Mouse (Mus musculus) cerebellum, adult (tissue): ENCODE measurements around the gene Sun1.
A peak's percentile ranks its signal among the peaks of the same experiment; 100 is the strongest.

ENCODE experiments used
- ATAC-seq: cut with Nextera tagmentation; 2 replicates; pipeline ENCODE4 v1.9.2; 2017; ENCODE audit warnings: mild to moderate bottlenecking, moderate library complexity, mixed read lengths; ENCODE audit not compliant: insufficient number of reproducible peaks, low FRiP score, low TSS enrichment

Sun1 gene

DNA sequence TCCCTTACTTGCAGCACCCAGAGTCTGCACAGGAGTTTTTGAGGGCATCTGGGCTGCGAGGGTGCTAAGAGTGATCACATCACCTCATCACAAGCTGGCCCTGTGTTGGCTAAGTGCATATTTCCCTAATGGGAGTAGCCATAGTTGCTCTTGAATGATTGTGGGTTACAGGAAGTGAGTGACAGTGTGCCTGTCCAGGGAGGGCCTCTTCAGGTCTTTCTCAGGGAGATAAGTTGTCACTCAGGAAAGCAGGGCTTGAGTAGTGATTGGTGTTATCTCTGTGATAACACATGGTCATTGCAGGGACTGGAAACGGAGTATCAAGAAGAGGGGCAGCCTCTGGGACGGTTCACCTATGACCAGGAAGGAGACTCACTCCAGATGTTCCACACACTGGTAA is 47.3 kb downstream of the Sun1 start:
- no peak for ATAC-seq

DNA sequence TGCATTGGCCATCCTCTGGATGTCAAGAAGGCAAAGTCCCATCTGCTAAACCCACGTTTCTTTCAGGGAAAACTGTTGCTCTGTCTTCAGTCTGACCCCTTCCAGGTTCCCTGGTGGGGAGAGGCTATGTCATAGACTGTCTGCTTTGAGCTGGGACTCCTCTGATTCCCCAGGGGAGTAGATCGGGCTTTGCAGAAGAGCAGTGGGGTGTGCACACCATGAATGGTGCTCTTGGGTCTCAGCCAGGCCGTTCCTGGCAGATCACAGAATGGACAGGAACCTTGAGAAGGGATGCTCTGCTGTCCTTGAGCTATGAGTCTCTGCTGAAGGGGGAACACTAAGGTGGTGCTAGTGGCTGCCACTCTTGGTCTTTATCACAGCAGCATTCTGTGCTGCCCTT is 48.4 kb downstream of the Sun1 start:
- no peak for ATAC-seq

DNA sequence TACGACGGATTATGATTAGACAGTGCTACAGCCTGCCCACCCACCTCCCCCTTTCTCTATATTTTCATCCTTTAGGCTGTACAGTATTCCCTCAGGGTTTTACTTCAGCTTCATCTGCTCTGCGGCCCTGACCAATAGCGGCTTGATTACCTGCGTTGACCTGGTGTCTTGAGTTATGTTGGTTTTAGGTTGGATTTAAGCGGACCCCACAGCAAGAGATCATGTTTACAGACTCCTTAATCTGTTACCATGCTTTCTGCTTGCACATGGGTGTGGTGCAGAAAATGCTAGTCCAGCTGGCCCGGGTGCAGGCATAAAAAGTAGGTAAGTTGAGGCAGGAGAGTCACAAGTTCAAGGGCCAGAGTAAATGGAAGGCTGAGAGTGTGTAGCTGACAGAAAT is 50.8 kb downstream of the Sun1 start:
- ATAC-seq, result no peak

GRCm38 (mm10) chr5:139251736-139252080 is 51.3 kb downstream of the Sun1 start:
- 0 out of 2 replicates have a peak, but pooled peaks have one; percentile 26 for ATAC-seq

DNA sequence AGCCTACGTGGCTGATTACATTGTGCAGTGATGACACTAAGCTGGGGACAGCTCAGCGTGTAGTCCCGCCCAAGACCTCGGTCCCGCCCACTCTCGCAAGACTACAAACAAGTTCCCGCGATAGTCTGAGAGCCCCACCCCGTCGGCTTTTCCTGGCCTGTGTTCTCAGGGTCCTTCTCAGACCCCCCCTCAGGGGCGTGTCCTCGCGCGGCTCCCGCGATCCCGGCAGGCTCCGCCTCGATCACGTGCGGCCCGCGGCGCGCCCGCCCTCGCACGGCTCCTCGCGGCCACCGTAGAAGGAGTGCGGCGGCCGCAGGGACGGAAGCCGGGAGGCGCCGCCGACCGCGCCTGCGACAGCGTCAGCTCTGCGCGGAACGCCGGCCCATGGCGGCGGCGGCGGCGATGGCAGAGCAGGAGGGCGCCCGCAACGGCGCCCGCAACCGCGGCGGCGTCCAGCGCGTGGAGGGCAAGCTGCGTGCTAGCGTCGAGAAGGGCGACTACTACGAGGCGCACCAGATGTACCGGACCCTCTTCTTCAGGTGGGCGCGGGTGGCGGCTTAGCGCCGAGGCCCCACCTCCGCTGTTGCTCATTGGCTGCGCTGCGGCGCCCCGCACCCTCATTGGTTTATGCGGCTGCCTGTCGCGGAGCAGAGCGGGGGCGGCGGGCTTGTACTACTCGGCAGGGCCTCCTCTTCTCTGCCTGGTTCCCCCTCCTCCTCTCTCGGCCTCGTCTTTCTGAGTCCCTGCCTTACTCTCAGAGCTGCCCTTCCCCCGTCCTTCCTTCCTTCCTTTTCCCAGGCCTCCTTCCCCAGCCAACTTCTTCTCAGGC is 51.9 kb downstream of the Sun1 start, which contains the start of gene Get4:
Gene Get4, plus strand, starts transcription at position 244 of the 829 bp plus-strand sequence.
- peak; percentile 90 for ATAC-seq

DNA sequence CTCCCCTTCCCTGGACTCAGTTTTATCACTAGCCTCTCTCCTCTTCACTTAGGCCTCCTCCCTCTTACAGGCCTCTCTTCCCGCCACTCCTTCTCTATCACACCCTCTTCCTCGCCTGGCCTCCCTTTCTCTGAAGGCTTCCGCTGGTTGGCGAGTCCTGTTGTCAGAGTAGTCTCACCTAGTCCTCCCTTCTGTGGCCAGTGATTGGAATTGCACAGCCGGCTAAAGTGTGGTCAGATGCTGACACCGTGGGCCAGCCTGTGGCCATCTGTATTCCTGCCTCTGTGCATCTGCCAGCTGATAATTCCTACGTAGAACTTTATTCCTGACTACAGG is 52.4 kb downstream of the Sun1 start:
- ATAC-seq, result peak; percentile 22; the same call in 1 of the 2 replicates

DNA sequence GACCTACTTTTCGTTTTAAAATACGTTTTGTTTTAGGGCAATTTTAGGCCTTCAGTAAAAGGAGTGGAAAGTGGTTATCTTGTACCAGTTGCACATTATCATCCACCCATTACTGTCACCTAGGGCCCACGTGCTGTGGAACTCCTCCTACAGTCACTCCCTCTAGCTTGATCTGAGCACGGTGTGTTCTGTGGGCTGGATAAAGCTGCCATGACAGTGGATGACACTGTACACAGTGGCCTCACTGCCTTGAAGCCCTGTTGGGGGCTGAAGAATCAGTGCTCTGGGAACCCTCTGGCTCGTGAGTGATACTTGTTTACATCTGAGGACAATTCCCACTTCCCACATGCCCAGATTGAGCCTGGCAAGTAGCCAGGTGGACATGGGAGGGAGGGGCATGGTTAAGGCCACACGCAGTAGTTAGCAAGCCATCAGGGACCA is 52.9 kb downstream of the Sun1 start:
- no peak for ATAC-seq

DNA sequence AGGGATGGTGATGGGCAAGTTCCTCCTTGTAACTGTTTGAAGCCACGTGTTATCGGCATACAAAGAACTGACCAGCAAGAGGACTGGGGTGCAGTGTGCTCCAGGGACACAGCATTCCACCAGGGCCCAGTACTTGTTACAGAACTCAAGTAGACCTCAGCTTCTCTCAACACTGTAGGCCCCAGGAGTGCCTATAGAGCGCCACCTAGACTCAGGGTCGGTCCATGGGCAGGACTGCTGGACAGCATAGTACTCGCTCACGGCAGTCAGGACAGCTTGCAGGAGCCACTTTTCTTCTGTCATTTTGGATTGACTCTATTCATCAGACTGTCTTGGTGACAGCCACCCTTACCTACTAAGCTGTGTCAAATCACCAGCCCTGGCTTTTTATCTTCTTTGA is 54.5 kb downstream of the Sun1 start:
- ATAC-seq, result no peak

DNA sequence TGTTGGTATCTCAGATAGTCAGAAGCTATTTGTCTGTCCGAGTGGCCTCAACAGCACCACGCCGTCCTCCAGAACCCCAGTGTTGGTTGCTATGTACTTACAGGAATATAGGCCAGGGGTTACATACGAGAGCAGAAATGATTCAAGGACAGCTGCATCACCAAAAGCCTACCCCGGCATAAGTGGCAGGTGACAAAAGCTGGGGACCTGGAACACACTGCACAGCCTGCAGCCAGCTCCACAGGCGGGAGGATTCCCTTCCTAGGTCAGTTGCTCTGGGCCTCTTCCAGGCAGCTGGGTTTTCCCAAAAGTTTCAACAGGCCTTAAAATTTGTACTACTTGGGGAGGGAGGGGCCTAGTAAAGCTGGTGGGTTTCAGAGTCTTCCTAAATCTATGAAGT is 55.3 kb downstream of the Sun1 start:
- no peak for ATAC-seq

DNA sequence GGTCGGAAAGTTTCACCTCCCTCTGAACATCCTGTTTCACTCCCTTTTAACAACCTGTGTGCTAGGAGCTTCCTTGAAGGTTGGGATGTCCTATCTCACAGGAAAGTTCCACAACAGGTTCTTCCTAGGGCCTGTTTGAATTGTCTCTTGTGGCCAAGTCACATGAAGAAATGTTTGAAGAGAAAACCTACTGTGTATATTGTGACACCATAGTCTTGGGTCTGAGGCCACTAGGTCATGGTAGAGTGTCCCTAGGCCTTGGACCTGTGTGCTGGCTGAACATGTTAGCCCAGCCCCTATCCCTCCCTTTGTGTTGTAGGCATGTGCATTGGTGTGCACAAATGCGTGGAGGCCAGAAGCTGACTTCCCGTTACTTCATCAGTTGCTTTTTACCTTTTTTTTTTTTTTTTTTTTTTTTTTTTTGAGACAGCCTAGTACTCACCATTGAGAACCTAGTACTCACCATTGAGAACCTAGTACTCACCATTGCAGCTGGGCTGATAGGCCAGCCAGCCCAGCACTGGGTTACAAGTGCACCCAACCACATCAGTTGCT is 55.9 kb downstream of the Sun1 start:
- no peak for ATAC-seq

DNA sequence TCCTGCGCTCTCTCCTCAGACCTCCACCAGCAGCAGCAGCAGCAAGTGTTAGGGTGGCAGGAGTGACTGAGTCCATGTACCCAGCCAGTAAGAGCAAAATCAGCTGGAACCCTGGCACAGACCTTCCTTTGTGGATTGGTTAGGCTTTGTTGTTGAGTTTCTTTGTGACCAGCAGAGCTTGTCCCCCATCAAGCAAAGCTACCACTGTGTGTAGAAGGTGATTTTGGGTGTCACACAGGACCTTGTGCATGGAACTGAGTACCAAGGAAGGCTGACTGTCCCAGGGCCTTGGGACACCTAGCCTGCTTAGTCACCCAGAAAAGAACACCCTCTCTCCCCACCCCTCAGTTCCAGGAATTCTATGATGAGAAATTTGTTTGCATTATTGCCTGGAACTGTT is 56.8 kb downstream of the Sun1 start:
- no peak for ATAC-seq

GRCm38 (mm10) chr5:139257818-139258217 is 57.4 kb downstream of the Sun1 start:
- no peak for ATAC-seq

DNA sequence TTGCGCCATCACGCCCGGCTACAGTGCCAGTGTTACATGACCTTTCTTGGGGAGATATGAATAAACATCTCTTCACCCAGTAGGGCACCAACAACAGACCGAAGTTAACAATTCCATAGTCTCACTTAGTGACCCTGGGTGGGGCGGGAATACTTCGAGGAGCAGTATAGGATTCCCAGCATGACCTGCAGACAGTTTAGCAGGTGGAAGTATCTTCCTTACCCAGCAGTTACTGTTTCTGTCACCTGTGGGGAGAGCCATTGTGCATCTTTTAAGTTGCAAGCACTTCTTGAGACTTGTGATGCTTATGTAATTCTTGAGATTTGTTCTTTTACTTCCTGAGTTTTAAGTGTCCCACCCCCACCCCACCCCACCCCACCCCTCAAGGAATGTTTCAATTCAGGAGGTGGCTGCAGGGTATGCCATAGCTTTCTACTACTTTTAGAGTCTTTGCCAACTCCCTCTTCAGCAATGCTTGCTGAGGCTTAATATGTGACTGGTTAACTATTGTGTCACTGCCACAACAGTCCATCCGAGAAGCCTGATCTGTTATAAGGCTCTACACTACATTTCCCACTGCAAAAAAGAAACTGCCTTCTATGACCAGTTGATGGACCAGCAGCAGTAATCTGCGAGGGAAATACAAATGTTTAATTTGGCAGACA is 58.1 kb downstream of the Sun1 start:
- ATAC-seq, result no peak

GRCm38 (mm10) chr5:139259853-139260252 is 59.4 kb downstream of the Sun1 start:
- ATAC-seq, result no peak

DNA sequence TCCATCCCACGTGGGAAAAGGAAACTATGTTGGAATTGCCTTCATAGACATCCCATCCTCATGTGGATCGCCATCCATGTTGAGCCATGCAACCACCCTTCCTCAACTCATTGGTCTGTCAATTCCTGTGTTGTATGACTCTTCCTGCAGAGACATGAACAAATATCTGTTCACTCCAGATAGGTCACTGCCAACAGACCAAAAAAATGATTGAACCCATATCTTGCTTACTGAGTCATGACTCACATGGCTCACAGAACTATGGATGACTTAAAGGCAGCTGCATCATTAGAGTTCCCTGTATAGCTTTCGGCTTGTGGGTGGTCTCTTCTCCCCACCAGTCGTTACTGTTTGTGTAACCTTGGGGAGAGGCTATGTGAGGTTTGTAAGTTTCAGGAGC is 61.0 kb downstream of the Sun1 start:
- ATAC-seq, result no peak

DNA sequence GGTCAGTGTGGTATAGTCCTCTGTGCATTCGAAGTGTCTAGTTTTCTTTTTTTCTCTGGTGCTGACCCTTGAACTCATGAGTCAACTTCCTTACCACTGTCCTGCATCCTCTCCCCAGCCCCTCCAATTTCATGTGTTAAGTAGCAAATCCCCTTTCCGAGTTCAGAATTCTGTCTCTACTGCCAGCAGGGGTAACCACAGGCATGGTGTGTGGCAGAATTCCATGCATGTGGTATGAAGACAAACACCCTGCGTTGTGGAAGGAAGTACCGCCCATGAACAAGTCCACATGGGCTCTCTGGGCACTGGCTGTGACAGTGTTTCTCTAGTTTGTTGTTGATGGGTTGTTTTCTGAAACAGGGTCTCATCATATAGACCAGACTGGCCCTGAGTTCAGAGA is 67.2 kb downstream of the Sun1 start:
- no peak for ATAC-seq

- no peak for ATAC-seq
Observed at GRCm38 (mm10) chr5:139270806-139271521, 70.5 kb downstream of the Sun1 start.

DNA sequence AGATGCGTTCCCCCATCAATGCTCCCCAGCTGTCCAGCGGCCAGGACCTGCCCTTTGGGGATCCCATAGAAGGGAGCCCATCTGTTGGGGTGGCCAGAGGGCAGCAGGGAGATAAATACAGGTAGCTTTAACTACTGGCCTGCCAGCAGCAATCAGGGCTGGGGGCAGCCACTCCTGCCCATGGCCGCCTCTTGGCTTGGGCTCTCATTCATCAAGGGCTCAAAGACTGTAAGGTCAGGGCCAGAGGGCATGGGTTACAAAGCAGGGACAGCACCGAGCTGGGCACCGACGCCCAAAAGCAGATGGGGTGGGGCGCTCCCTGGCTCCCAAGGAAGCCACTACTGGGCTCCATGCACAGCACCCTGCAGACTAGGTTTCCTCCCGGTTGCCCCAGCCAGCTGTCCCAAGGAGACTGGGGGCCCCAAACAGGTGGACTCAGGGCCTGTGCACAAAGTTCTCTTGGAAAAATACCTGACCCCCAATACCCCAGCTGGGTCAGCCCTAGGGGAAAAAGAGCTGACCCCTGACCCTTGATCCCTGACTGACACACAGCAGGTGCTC is 71.6 kb downstream of the Sun1 start:
- no peak for ATAC-seq

GRCm38 (mm10) chr5:139277287-139277686 is 76.8 kb downstream of the Sun1 start:
- no peak for ATAC-seq

- ATAC-seq, result no peak
Observed at GRCm38 (mm10) chr5:139281373-139282112, 81.1 kb downstream of the Sun1 start.
